Mouse (Mus musculus): ENCODE results near the gene Sult1c1.

- TF ChIP-seq CTCF (IDR thresholded peaks at IDR 0.05; ENCODE audit: low read depth) (no peak), EP300 (IDR thresholded peaks at IDR 0.05; ENCODE audit: low read depth) (no peak)
These were observed 13.0 kb upstream of the Sult1c1 start for GRCm38 (mm10) chr17:54003522-54003921.
